Mouse (Mus musculus) natural killer cell, adult 2 months (primary cell): ENCODE measurements around the gene Gdpd3.

Experiments
- DNase-seq, 2 experiments: peaks; one replicate each; pipeline ENCODE4 v3.0.0; 2022; ENCODE audit warnings: low spot score in 2 of 2

Gdpd3 gene

DNA sequence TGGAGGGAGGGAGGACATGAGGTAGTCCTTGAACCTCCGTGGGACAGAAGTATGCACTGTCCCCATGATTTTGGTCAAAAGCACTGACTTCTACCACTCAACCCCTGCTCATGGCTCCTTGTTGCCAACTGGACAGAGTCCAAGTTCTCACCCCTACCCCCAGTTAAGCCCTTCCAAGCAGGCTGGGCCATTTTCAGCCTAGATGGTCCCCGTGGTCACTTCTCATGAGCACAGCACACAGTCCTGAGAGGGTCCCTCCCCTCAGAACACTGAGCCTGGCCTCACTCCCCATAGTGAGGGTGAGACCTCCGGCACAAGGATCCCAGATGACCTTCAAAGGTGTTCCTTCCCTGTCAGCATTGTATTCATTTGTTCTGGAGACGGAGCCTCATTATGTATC, 23.0 kb downstream of the Gdpd3 start:
- DNase-seq = no peak

DNA sequence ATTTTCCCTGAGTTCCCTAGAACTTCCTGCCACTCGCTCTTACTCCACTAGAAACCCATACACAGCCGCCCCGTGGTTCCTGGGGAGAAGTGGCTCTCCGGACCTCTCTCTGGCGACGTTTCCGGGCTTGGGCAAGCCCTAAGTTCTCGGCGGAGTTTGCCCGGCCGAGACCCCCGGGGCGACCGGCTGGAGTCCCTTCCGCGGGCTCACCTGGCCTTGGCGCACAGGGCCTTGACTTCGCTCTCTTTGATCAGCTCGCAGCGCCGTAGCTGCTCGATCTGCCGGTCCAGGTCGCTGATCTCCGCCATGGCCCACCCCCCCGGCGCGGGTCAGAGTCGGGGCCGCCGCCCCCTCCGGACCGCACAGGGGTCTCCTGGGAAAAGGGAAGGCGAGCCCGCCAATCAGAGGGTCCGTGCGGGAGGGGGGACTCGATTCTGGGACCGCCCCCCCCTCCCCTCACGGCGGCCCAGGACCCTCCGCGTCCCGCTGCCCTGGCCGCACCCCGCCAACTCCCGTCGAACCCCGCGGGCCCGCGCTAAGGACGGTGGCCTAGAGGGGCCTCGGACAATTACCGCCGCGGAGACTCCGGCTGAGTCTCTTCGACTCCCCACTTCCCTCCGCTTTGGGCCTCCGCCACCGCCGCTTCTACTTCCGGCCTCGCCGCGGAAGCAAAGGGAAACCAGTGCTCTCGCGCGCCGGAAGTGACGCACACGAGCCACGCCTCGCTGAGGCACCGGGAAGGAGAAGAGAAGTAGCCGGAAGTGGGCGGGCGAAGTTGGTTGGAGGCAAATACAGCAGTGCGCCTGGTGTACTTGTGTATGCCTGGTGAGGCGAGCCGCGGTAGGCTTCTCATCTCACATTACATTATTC, 26.0 kb downstream of the Gdpd3 start, which contains the start of gene Ppp4c:
TSS of gene Ppp4c (minus strand) at position 646 of the 870 bp plus-strand sequence.
- DNase-seq = peak; percentile 95 to 97

DNA sequence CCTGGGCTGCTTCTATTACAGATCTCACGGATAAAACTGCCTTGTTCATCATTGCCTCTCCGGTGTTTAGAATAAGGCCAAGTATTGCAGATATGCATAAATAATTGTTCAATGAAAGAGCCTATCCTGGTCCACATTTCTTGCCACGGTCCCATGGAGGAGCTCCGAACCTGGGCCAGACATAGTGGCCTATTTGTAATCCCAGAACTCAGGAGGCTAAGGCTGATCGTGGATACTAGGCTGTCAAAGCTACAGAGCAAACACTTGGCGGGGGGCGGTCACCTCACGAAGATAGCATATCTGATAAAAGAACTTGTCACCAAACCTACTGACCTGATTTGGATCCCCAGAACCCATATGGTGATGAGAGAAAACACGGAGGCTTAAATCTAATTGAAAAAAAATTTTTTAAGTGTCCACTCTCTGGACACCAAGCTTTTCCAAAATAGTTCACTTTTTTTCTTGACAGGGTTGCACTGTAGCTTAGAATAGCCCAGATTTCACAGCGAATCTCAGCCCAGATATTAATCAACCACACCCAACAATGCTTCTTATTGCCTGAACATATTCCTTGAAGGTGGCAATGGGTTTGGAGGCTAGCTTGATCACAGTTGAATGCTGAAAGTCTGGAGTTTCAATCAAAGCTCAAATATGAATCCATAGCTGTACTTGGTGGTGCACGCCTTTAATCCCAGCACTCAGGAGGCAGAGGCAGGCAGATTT, 26.7 kb downstream of the Gdpd3 start:
- no peak for DNase-seq

DNA sequence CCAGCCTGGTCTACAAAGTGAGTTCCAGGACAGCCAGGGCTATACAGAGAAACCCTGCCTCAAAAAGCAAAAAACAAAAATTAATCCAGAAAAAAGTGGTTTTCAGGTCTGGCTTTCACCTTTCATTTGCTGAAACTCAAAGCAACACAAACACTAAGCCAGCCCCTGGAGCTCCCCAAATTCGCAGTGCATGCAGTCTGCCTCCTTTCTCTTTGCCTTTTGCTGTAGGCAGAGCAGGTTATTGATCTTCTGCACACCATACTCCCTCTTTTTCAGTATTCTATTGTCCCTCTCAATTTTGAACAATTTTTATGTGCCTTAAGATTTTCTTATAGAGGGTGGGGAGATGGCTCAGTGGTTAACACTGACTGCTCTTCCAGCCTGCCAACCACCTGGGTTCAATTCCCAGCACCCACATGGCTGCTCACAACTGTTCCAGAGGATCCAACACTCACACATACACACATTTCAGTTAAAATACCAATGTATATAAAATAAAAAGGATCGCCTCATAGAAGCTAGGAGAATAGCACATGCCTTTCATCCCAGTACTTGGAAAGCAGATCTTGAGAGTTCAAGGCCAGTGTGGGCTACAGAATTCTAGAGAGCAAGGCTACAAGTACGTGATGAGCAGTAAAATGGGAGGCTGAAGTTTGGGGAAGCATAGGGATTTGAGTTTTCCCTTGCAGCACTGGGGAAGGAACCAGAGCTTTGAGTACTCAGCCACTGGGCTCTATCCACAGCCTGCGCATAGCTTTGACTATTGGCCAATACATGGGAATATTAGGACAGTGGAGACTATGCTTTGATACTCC, 27.5 kb downstream of the Gdpd3 start:
- no peak for DNase-seq

DNA sequence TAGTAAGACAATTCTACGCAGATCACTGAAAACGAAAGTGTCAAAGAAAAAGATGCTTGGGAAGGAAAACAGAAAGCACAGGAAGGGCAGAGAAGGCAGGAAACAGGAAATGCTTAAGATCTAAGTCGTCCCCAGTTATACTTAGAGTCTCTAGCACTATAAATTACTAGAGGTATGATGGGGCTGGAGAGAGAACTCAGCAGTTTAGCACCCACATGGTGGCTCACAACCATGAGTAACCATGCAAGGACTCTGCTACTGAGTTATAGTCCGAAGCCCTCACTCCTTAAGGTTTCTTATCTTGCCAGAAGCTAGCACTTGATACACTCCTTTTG, 28.1 kb downstream of the Gdpd3 start:
- DNase-seq = no peak

DNA sequence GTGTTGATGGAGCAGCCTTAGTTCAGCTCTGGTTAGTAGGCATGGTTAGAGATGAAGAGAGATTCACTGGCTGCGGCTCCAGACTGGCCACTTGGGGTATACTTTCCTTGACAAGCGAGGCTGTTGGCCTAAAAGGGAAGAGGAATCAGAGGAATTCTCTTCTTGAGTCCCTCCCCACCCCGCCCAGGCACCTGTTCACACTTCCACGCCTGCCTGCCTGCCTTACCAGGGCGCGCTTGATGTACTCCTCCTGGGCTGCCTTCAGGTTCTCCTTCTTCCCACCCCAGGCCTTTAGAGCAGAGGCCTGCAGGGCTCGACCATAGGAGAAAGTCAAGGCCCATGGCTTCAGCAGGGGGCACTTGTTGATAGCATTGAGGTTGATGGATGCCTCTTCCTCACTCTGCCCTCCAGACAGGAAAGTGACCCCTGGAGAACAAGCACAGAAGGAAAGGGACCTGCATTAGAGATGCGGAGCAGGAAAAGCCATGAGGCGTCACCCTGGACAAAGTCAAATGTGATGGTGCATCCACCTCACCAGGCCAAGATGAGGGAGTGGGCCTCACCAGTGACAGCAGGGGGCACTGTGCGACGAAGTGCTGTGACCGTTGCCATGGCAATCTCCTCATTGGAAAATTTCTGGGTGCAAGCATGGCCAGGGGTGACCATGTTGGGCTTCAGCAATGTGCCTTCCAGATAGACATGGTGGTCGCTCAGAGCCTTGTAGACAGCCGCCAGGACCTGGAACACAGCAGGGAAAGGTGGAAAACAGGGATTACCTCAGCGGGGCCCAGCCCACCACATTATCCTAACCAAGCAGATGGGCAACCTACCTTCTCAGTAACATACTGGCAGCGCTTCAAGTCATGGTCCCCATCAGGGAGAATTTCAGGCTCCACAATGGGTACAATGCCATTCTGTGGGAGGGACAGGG, 29.5 kb downstream of the Gdpd3 start:
- DNase-seq = no peak

DNA sequence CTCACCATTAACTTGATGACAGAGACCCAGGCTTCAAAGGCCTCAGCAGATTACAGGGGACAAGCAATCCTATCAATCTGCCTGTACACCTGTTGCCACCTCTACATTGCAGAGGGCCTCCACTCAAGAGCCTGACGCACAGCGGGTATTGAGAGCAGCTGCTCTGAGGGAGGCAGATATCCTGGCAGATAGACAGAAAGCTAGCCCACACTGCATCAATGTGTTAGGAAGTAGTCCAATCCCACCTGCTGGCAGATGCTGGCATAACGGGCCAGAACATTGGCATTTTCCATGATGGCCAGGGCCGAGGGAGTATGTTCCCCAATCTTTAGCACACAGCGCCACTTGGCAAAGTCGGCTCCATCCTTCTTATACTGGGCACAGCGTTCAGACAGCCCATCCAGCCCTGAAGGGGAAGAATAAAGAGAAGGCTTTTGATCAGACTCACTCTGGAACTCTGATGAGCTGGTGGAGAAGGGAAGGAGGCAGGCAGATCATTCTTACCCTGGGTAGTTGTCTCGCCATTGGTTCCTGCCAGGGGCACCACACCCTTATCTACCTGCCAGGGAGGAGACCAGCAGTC, 30.3 kb downstream of the Gdpd3 start:
- DNase-seq = peak; percentile 32 to 53

DNA sequence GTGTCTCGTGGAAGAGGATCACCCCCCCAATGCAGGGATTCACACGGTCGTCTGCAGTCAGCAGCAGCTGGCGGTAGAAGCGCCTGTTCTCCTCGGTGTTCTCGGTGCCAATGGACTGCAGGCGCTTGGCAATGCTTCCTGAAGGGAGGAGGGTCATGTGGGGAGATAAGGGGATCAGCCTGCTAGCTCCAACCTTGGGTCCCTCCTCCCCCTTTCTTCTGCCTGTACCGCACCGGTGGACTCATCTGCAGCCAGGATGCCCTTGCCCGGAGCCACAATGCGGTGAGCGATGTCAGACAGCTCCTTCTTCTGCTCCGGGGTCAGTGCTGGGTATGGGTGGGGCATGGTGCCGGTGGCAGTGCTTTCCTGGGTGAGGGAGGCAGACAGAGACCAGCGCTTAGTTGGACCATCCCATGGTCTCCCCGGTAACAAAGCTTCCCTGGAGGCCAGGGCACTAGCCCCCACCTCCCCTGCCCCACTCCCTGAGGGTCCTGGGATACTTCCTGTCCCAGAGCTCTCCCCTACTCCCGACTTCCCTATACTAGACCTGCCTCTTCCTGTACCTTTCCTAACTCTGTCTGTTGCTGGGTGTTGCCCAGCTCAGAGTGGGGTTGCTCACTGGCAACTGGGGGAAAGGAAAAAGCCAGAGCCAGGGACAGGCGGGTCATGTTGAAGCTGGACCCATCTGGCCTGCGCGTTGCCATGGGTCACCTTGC, 31.4 kb downstream of the Gdpd3 start, which contains the start of gene Fam57b:
TSS of gene Fam57b (plus strand) at position 258 of the 716 bp plus-strand sequence.
- DNase-seq = no peak

DNA sequence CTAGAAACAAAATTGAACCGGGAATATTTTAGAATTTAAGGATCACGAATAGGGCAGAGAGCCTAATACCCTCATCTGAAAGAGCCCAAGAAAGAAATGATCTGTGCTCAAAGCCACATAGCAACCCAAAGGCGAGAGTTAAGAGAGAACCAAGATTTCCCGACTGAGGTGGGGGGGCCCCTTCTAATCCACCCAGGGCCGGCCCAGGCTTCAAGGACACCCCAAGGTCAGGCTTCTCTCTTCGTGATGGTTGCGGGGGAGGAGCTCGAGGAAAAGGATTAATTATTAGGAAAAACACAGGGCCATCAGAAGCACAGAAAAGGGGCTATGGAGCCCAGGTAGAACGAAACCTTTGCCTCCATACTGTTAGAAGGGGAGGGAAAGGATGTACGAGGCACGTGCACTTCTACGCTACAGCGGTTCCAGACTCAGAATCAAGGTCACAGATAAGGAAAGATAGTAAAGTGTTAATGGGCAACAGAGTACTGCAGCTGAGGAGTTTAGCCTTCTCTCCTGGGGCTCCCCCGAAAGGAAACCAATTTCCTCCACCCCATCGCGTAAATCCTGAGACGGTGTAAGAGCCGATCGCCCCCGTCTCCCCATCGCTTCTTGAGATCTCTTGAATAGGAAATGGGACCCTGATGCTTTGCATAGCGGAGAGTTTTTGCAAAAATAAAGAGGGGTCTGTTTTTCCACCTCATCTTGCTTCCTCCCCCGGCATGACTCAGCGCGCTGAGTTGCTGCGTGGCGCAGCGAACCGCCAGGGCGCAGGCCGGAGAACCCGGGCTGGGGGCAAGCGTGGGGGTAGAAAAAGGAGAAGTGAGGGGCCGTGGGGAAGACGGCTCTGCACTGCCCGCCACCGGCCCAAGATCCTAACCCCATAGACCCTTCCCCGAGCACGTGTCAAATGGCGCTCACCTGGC, 32.3 kb downstream of the Gdpd3 start:
- DNase-seq = peak in 1 of 2 experiments; percentile 24

DNA sequence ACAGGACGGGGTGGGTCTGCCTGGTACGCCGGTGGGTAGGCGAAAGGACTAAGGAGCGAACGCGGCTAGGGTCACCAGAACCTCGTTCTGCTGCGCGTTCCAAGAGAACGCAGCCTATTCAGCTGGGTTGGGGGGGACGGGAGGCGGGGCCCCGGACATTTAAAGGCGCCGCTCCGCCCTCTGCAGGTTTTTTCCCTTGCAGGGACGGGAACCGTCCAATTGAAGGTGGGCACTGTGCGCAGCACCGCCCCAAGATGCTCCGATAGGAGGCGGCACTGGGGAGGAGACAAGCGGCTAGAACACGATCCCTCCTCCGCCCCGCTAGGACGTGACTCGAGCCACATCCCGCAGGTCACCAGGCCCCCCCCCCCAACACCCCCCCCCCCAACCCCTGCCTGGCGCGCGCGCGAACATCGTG, 32.9 kb downstream of the Gdpd3 start:
- peak; percentile 96 for DNase-seq

DNA sequence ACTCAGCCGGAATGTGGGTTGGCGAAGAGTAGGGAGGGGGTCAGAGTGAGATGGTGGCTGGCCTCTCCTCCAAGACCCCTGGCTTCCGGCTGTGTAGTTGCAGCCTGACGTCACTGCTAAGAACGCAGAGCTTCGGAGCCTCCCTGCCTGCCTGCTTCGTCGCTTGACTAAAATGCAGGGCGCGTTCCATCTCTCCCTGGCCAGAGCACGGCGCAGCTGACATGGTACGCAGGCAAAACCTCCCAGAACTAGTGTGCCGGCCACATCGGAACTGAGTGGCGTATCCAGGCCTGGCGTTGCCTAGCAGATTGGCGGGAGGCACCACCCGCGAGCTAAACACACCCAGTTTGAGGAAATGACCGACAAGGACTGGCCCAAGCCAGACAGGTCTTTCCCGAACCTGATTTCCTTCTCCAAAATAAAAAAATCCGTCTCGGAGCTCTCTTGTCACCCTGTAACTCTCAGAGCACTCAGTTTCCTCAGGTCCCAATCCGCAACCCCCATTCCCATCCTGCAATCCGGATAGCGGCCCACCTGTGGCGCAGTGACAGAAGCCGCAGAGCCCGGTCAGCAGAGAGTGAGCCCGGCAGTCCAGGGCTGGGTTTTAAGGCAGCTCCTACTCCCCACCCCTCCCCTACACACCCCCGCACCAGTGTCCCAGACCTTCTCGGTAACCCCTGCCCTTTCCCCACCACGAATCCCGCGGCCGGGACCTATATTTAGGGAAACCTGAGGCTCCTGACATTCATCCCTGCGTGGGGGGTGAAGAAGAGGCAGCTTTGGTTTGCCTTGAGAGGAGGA, 33.5 kb downstream of the Gdpd3 start:
- DNase-seq = no peak

DNA sequence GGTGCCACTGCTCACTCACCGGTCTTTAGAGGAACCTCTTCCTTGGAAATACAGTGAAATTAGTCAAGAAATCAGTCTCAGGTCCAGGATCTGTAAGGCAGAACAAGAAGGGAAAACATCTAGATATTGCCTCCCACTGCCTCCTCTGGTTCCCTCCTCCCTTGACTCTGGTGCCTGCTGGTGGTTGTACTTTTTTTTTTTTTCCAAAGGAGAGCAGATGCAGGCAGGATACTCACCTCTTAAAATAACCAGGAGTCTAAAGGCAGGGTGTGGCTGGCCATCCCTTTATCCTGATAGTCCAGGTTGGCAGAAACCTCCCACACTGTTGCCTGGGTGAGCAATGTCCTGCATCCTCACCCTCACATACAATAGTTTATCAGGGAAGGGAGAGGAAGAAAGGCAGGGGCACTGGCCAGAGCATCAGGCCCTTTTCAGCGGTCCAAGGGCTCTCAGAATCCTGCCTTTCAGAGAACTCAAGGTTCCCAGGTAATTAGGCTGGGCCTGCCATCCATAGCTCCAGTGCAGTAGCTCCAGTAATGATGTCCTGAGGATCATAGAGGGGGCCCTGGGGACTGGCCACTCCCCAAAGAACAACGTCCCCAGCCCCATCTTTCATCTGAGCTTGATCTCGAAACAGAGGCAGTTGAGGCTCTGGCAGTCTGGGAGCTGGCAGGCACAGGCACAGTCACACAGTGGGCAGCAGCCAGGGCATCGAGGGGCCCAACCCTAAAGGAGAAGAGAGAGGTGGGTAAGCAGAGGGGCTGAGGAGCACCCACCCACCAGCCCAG, 34.3 kb downstream of the Gdpd3 start:
- DNase-seq = no peak

DNA sequence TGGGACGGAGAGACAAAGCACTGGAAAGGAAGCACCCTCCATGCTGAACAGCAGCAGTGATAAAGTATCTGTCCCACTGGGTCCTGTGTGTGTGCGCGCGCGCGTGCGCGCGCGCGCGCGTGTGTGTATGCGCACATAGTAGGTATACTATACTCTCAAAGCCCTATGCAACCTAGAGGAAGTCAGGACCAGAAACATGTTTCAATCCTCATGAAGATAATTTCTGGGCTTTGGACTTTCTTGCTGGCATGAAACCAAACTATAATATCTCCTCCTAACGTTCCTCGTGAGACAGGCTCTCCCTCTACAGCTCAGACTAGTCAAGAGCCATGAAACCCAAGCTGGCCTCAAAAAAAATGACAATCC, 34.9 kb downstream of the Gdpd3 start:
- DNase-seq = no peak

DNA sequence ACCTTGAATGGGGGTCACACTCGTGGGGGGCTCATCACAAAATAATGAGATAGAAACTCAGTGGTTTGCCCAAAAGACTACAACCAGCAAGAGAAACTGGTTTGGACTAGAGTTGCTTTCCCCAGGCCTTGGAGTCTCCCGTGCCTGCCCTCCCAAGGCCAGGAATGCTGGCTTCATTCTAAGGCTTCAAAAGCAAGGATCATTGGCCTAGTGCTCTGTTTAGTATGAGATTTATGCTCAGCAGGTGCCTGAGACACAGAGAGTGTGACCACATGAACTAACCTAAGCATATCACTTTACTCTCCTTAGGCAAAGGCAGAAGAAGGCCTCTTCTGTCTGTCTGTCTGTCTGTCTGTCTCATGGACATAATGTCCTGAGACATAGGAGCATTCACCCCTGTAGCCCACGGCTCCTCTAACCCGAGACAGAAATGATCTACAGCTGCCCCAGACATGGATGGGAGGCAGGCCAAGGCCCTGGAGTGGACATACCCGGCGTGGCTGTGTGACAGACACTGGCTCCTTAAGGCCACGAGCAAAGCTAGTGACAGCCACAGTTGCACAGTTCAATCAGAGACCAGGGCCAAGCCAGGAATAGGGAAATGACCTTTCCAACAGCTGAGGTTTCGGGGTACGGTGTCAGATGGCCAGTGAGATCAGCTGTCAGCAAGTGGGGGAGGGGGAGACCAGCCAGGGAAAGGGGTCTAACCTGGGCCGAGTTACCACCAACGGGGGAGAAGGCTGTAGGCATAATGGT, 36.2 kb downstream of the Gdpd3 start:
- DNase-seq = no peak

DNA sequence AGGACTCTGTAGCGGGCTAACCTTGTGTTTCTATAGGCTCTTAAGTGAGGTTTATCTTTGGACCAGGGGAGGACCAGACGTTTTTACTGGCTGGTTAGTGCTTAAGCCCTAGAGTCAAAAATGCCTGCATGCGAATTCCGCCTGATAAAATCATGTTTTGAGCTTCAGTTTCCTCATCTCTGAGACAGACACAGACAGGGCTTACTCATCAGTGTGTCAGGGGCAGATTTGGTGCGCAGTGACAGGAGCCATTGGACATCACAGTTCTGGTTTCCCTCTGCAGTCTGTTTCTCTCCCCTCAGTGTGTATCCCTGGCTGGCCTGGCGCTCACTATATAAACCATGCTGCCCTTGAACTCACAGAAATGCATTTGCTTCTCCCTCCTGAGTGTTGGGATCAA, 37.0 kb downstream of the Gdpd3 start:
- DNase-seq = no peak

DNA sequence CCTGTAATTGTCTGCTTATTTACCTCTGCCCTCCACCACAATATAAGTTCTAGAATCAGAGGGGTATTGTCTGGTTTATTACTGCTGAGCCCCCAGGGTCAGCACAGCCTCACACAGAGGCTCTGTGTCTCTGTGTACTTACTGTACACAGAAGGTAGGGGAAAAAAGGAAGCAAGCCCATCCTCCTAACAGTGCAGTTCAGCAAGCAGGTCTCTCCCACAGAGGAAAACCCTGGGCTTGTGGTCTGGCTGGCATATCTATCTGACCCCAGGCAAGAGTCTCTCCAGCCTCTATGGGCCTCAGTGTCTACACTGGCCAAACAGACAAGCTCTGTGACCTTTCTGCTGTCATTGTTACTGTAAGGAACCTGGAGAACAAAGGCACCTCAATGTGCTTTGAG, 37.6 kb downstream of the Gdpd3 start:
- DNase-seq = no peak

DNA sequence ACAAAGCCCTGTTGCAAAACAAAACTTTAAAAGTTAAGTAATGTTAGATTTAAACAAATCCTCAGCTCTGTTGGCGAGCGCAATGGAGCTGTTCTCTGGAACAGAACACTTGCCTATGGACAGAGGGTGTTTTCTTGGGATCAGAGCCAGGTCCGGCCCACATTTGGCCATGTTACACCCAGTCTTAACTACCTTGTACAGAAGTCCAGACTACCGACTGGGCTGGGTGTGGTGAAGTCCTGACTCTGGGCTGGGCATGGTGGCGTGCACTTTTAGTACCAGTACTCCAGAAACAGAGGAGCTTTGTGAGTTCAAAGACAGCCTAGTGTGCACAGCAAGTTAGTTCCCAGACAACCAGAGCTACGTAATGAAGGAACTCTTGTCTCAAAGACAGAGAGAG, 40.8 kb downstream of the Gdpd3 start:
- DNase-seq = no peak
